Mouse (Mus musculus): Measurements from ENCODE around the gene Ksr1.

DNA sequence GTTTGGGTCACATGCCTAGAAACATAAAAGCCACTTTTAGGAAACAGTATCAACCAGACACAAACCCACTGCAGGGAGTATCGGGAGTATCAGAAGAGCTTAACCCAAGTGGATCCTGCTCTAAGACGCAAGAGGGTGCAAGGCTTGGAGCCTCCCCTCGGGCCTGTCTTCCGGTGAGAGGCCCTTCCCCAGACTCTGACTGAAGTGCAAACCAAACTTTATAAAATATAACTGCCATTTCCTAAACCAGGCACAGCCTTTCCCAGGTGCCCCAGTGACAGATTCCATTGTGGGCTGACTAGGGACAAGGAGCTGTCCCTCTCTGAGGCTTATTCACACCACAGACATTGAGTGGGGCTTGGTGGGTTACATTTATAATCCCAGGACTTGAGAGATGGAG lies 123.4 kb downstream of the Ksr1 start:
- TF ChIP-seq POLR2A (IDR thresholded peaks at IDR 0.05; ENCODE audit: borderline replicate concordance, control insufficient read depth, low read depth, low read length) (no peak), CTCF (IDR thresholded peaks at IDR 0.05; ENCODE audit: control insufficient read depth, insufficient read depth, low read length) (no peak)

Data from bone marrow, adult 2 months (tissue).